Mouse (Mus musculus): Measurements from ENCODE around the gene Arhgap5. TPM values are rescaled to one million over a fixed set of nuclear protein-coding genes. Genes with fewer than 3 reads are reported as not detected.

Gene Arhgap5
- total RNA-seq (2015; ENCODE audit: low replicate concordance), result 3.8 and 7.1 TPM in 2 replicates
- 4.2 and 6.9 TPM in 2 replicates for total RNA-seq (2017; ENCODE audit: low replicate concordance)

- 0 out of 2 replicates have a peak, but pooled peaks have one; percentile 39 for ATAC-seq (replicated peaks; ENCODE audit: low FRiP score, poor library complexity, severe bottlenecking)
Measured at GRCm38 (mm10) chr12:52503456-52504320, at the start of gene Arhgap5. Gene Arhgap5 (plus strand): TSS chr12:52503972.

GRCm38 (mm10) chr12:52464593-52464992 lies 39.2 kb upstream of the Arhgap5 start:
- no peak for ATAC-seq (replicated peaks; ENCODE audit: low FRiP score, poor library complexity, severe bottlenecking)

DNA sequence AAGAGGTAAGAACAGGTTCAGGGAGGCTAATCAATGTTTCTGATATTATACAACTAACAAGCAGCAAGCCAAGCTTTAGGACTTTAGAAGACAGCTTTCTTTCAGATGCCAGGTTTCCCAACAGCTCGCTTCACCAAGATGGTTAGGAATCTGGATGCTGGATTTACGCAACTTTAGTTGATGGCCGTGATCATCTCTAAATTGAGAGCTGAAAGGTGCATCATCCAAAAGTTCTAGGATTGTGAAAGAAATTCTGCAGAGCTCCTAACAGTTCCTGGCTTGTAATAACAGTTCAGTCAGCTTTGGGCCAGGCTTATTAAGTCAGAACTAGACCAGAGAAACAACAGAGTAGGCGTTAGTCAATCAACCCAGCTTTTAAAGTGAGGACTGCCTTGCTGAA lies 32.2 kb upstream of the Arhgap5 start:
- ATAC-seq (replicated peaks; ENCODE audit: low FRiP score, poor library complexity, severe bottlenecking), result no peak

DNA sequence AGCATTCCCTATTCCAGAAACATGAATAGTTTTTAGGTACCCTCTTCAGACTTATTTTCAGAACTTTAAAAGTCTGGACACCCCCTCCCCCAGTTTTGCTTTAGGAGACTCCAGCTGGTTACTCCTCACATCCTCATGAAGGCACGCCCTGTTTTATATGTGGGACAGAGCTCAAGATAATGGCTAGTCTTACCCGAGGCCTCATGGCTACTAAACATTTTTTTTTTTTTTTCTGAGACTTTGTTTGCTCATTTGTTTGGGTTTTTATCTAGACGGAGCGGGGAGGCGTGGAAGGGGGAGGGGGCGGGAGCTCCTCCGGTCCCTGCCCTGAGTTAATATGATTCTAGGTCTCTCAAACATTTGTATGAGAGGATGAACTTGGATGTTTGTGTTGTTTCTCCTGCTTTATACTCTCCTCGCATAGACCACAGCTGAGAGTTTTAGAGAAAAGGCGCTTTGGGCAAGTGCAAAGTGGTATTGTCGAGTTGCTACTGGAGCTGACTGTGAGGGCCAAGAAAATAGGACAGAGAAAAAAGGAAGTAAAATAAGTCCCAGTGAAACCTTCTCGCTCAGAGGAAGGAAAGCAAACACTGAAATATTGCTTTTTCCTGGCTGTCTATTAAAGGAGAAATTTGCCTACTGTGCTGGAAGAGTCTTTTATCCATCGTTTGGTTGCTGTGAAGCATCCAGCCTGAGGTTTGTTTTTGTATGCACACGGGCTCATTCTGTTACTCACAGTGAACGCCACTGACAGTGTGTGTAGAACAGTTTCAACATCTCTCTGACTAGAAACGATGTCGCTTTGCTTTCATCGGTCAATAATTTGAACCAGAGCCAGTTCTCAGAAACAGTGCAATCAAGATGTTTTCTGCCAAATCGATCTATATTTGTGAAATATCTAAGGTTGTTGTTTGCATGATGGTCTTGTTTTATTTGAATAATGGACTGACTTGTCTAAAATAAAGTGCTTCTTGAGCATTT lies 29.5 kb upstream of the Arhgap5 start:
- no peak for ATAC-seq (replicated peaks; ENCODE audit: low FRiP score, poor library complexity, severe bottlenecking)

DNA sequence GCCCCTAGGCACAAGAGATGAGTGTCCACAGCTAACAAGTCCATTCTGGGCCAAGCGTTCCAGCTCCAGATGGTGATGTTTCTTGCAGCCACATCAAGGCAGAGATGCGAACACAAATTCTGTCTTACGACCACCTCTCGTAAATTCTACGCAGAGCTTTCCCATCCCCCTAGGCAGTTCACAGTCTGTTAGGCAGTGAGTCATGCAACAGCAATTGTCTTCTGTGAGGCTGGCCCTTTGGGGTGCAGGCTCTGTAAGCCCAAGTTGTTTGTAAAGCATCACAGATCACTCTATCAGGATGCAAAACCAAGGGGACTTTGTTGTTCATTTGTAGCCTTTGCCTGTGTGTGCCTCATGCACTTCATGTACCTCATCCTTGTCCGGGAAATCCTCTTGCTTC lies 27.7 kb upstream of the Arhgap5 start:
- ATAC-seq (replicated peaks; ENCODE audit: low FRiP score, poor library complexity, severe bottlenecking), result no peak

- no peak for ATAC-seq (replicated peaks; ENCODE audit: low FRiP score, poor library complexity, severe bottlenecking)
Measured at GRCm38 (mm10) chr12:52478611-52479010, 25.2 kb upstream of the Arhgap5 start.

GRCm38 (mm10) chr12:52479323-52479722 lies 24.4 kb upstream of the Arhgap5 start:
- ATAC-seq (replicated peaks; ENCODE audit: low FRiP score, poor library complexity, severe bottlenecking), result no peak

- ATAC-seq (replicated peaks; ENCODE audit: low FRiP score, poor library complexity, severe bottlenecking), result no peak
Measured at GRCm38 (mm10) chr12:52480851-52481250, 22.9 kb upstream of the Arhgap5 start.

GRCm38 (mm10) chr12:52481969-52482550 lies 21.7 kb upstream of the Arhgap5 start:
- ATAC-seq (replicated peaks; ENCODE audit: low FRiP score, poor library complexity, severe bottlenecking), result no peak

DNA sequence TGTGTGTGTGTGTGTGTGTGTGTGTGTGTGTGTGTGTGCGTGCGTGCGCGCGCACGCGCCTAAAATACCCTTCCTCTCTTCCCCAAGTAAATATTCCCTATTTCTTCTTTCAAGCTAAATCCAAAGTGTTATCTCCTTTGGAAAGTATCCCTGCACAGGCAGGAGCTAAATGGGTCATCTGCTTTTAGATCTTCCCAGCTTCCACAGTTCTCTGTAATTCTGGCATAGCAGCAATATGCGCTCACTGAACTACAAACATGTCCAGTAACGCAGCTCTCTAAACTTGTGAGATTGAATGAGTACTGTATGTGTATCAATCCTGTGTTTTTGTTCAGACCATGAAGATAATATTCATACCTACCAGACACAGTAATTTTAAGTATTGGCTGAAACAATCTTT lies 20.6 kb upstream of the Arhgap5 start:
- no peak for ATAC-seq (replicated peaks; ENCODE audit: low FRiP score, poor library complexity, severe bottlenecking)

DNA sequence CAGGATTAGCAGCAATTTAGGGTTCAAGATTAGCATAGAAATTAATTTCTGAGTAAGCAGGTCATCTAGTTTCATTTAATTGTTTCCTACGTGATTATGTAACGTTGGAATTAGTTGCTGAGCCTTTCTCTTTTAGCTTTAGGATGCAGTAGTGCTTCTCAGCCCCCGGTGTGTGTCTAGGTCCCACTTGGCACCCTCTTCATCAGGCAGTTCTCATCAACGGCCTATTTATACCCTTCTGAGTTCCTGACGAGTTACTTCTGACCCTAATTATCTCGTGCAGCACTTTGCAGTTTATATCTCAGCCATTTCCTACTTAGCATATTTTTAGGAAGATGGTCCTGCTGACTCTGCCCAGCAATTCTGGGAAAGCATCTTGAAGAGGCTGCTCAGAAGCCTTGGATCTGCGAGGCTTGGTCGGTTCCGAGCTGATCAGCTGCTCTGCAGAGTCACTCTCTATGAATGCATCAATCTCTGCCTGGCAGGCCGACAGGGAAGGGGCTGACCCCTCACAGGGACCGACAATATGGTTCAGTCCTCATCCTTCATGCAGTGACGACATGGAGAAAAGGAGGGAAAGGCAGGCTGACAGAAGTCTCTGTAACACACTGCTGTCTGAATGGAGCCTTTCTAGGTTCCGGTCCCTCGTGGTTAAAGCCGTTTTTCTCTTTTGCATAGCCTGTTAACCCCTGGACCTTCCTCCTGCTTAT lies 15.4 kb upstream of the Arhgap5 start:
- ATAC-seq (replicated peaks; ENCODE audit: low FRiP score, poor library complexity, severe bottlenecking), result no peak

DNA sequence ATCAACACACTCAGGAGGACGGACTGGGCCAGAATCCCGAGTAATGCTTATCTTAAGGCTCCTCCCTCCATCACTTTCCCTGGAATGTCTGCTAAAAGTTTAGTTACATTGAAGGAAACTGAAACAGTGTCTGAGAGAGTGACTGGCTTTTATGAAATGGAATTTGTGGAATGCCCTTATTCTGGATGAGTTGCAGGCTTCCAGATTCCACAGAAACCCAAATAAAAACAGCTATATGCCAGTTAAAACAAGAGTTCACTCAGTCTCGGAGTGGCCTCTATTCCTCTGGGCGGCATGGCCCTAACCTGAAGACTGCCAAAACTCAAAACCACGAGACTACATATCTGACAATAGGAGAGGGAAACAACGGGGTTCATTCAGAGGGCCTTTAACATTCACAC lies 10.5 kb upstream of the Arhgap5 start:
- no peak for ATAC-seq (replicated peaks; ENCODE audit: low FRiP score, poor library complexity, severe bottlenecking)

GRCm38 (mm10) chr12:52497209-52497608 lies 6.6 kb upstream of the Arhgap5 start:
- ATAC-seq (replicated peaks; ENCODE audit: low FRiP score, poor library complexity, severe bottlenecking), result no peak

GRCm38 (mm10) chr12:52500915-52501833 lies 2.6 kb upstream of the Arhgap5 start:
- ATAC-seq (replicated peaks; ENCODE audit: low FRiP score, poor library complexity, severe bottlenecking), result no peak

GRCm38 (mm10) chr12:52502161-52502560 lies 1.6 kb upstream of the Arhgap5 start:
- no peak for ATAC-seq (replicated peaks; ENCODE audit: low FRiP score, poor library complexity, severe bottlenecking)

DNA sequence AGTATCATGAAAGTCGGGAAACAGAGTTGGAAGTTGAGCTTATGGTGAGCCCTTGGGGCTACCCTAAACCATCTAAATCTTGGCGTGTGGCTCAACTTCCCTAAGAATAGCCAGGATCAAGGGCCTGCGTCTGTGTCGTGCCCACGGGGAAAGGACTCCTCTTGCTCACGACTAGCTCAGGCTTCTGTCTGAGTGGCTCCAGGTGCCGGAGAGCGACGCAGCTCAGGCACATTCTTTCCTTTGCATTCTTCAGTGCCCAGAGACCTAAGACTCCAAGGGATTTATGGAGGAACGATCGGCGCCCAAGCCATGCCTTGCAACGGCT lies 679 bp upstream of the Arhgap5 start:
- ATAC-seq (replicated peaks; ENCODE audit: low FRiP score, poor library complexity, severe bottlenecking), result no peak

DNA sequence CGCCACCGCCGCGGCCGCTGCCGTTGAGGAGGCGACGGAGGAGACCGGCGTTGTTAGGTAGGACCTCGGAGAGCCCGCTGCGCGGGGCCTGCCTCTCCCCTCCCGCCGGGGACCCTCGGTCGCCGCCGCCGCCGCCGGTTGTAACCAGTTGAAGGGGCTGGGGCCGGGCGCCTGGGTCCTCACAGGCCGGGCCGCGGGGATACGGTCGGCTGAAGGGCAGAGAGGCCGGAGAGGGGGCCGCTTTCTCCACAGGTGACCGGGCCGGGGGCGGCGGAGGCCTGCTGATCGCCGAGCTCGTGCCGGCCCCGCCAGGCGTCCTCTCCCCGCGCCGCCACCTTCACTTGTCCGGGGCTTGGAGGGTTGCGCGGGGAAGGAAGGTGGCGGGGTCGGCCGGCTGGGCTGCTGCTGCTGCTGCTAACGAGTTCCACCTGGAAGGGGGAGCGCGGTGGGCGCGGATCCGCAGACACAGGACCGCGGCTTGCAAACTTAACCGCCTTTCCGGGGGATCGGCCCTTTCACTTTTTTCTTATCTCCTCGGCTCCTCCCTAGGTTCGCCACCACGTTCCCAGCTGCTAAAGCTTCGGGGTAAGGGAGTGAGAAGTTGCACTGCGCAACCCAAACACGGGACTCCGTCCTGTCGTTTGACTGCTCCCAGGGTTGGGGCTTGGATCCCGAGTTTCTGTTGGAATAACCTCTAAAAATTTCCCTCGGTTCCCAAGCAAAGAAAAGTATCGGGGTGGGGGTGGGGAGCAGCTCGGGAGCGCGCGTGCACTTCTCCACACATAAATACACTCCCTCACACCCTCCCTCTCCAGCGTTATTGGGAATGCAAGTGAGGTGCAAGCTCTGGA lies 784 bp downstream of the Arhgap5 start:
- no peak; the same call in 1 of the 2 replicates for ATAC-seq (replicated peaks; ENCODE audit: low FRiP score, poor library complexity, severe bottlenecking)

DNA sequence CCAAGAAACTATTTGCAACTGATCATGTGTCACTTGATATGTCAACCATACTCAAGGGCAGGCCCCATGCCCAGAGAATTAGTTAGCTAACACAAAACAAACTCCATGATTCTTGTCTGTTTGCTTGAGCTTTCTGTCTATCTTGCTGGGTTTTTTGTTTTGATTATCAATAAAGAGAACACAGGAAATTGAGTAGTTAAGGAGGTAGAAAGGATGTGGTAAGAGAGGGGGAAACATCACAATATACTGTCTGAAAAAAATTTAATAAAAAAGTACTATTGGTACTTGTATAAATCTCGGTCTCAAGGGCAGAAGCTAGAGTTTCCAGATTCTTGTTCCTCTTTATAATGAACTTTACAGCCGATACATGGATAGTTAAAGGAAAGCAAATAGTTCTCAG lies 20.9 kb downstream of the Arhgap5 start:
- no peak for ATAC-seq (replicated peaks; ENCODE audit: low FRiP score, poor library complexity, severe bottlenecking)
